Mouse (Mus musculus) right cerebral cortex, postnatal 14 days (tissue): Measurements from ENCODE around the gene Il17c.

ENCODE experiments used
- DNase-seq: peaks from one replicate; pipeline ENCODE4 v3.0.0; 2022

Il17c gene

GRCm38 (mm10) chr8:122431694-122432442 lies 10.0 kb downstream of the Il17c start:
- no peak for DNase-seq

- DNase-seq: no peak
Observed at GRCm38 (mm10) chr8:122432443-122433268, 10.8 kb downstream of the Il17c start, which contains the start of gene Cyba. TSS of gene Cyba (minus strand) at chr8:122432930.

DNA sequence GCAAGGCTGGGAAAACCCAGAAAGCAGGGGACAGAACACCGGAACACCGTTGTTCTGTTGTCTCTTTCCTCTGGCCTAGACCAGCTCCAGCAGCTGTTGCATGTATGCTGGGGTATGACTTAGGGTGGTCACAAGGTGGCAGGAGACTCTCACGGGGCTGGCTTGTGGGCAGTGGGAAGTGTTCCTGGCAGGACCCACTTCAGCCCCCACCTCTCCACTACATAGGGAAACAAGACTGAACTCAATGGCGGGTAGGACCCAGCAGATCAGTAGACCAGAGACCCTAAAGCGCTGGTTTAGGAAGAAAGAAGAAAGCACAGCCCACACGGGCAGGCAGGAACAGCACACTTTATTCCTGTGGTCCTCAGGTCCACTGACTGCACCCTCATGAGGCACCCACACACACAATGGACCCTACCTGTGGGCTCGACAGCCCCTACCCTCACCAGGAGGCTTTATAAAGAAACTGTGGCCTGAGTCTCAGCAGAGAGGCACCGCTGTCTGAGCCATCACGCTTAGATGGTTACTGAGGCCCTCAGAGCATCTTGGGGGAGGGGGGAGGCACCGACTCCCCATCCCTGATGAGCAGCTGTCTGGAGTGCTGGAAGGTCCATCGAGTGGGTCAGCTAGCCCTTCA lies 11.6 kb downstream of the Il17c start:
- DNase-seq: no peak

- DNase-seq: no peak
Observed at GRCm38 (mm10) chr8:122435375-122435774, 13.6 kb downstream of the Il17c start.

DNA sequence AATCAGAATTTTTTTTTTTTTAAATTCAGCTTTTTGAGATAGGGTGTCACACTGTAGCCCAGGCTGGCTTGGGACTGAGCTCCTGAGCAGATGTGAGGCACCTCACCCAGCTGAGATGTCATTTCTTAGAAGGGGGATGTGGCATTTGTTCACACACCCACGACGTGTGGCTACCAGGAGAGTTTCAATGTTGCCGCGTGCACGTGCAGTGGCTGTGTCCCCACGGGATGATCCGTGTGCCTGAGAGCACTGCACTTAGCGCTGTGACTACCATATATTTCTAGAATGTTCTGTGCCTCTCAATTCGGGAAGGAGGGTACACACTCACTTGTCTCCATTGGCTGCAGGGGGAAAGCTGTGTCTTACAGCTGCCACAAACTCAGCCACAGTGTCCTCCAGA lies 14.3 kb downstream of the Il17c start:
- DNase-seq: no peak

DNA sequence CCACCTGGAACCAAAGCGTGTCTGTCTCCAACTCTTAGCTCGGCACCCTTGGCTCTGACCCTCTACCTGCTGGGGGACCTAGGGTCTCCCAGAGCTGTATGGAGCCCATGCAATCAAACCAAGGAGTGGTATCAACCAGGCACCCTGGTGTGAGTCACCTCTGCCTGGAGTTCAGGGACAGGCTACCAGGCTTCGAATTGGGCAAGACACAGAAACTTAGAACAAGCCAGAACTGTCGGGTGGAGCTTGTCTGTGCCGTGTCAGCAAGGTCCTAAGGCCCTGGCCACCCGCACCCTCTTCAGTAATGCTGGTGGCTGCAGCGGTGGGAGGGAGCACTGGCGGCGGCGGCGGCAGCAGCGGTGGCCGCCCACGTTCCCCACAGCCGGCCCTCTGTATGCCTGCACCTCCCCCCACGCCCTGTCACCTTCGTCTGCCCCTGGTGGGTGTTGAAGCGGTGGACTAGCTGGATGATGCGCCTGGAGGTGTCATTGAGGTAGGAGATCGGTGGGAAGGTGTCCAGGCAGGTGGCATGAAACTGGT lies 14.8 kb downstream of the Il17c start:
- DNase-seq: no peak

DNA sequence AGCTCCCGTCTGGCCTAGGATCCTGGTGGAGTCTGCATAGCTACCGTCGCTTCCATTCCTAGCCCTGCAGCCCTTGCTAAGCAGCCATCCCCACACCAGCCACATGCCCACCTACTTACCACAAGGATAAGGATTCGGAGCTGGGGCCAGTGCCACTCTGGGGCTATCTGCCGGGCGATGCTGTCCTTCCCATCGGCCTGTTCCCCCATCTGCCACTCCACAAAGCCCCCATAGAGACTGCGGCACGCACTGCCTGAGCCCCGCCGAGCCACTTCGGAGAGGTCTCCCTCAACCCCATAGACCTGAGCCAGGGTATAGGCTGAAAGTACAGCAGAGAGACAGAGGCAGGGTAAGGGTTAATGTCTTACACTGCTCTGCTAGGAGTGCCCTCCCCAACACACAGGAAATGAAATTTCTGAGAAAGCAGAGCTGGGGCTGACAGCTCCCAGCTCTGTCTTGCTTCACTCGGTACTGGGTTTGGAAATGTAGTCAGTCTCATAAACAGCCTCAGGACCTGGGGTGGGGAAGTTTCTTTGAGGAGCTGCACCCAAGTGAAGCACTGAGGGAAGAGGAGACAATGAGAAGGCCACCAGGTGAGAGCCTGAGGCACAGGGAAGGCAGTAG lies 16.0 kb downstream of the Il17c start:
- DNase-seq: no peak

- DNase-seq: no peak
Observed at GRCm38 (mm10) chr8:122439336-122439735, 17.5 kb downstream of the Il17c start.

GRCm38 (mm10) chr8:122441326-122441725 lies 19.5 kb downstream of the Il17c start:
- no peak for DNase-seq

- DNase-seq: no peak
Observed at GRCm38 (mm10) chr8:122442356-122442755, 20.5 kb downstream of the Il17c start.

GRCm38 (mm10) chr8:122442781-122443180 lies 21.0 kb downstream of the Il17c start:
- DNase-seq: no peak

DNA sequence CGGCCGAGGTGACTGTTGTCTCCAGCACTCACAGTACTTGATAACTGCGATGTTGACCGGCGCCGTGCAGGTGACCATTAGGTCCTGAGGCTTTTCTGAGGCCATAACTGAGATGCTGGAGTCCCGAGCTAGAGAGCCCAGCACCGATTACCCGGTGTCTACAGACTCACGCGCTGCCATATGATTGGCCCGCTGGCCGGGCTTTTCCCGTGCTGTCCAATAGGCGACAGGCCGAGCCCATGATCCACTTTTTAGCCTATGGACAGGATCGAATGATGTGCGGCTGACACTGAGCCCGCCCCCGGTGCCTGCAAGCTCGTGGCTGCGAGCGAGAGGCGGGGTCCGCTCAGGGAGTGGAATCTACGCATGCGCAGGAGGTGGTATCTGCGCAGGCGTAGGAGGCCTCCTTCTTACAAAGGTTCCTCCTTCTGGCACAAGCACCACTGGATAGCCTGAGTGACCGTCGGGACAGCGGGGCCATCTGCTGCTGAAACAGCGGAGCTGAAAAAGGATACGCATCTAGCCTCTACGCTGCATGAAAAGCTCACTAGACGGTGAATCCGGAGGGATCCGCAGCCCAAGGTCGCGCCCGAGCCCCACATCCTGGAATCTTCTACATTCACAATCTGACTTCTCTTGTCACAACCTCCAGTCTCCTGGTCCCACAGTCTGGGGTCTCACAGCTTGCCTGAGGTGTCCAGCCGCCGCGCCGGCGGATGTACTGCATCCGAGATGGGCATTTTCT lies 21.6 kb downstream of the Il17c start, which contains the start of gene Mvd:
Mvd (minus strand) TSS at position 161 of the 745 bp plus-strand sequence.
- DNase-seq: peak; percentile 99

DNA sequence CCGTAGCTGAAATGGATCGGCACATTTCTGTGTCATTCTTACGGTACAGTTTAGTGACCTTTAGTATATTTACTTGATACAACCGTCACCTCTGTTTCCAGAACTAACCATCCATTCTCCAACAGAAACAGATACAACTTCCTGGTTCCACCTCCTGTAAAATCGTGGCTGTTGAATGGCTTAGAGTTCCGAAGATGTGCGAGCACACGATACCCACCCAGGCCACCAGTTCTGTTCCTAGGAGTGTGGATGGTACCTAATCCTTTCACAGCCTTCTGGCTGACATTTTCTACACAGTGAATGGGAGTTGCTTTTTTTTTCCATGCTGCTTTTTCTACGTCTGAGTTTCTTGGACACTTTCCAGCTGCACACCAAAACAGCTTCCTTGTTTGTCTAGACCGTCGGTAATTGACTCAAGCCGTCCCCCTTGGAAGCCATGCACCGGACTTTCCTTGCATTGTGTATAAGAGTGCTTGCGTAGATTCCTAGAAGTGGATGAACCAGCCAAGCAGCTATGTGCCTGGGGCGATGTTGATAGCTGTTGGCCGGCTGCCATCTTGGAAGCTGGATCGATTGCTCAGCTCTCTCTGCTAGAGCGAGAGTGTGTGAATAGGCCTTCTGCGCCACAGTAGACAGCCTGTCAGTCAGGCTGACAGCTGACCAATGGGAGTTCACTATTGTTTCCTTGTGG lies 22.4 kb downstream of the Il17c start:
- peak; percentile 85 for DNase-seq

GRCm38 (mm10) chr8:122445203-122445602 lies 23.4 kb downstream of the Il17c start:
- no peak for DNase-seq

- no peak for DNase-seq
Observed at GRCm38 (mm10) chr8:122451161-122451703, 29.4 kb downstream of the Il17c start.

DNA sequence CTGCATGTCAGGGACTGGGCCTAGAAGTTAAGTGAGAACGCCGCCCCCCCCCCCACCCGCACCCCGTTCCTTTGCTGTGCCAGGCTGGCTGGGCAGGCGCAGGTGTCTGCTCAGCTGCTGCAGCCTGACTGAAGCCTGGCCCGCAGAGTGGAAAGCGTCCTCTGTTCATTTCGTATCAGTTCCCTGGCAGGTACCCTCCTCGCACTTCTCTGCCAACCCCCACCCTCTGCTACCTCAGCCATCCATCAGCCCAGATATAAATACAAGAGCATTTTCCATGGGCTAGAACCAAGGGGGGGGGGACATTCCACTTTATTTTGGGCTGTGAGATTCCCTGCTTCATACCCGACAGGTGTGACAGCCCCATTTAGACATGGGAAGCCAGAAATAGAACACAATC lies 30.3 kb downstream of the Il17c start:
- DNase-seq: no peak

- DNase-seq: no peak
Observed at GRCm38 (mm10) chr8:122454409-122454808, 32.6 kb downstream of the Il17c start.

- no peak for DNase-seq
Observed at GRCm38 (mm10) chr8:122457171-122457570, 35.4 kb downstream of the Il17c start.

- DNase-seq: no peak
Observed at GRCm38 (mm10) chr8:122459218-122459900, 37.5 kb downstream of the Il17c start.

DNA sequence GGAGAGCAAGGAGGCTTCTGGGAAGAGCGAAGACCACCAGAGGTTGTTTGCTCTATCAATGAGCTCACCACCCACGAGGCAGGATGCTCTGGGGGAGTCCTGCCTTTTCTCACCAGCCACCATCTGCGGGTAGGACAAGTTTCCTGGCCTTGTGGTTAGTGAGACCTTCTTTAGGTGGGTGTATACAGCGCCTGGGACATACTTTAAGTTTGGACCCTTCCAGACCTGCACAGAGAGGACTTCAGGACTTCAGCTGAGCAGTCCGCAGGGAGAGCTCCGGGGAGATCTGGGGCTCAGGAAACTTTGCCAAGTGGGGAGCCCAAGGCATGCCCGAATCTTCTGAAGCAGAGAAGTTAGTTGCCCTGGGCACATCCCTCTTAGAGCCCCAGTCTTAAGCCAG lies 38.2 kb downstream of the Il17c start:
- no peak for DNase-seq
